Mouse (Mus musculus) limb, embryonic 13.5 days (tissue): ENCODE results near the gene Stard5. TPM values are rescaled to one million over a fixed set of nuclear protein-coding genes. Genes with fewer than 3 reads are reported as not detected.

Experiments used
- ATAC-seq: fragments of 200-750 bp; cut with Nextera tagmentation; 2 replicates; pipeline ENCODE4 v1.8.0; 2017; ENCODE audit warnings: low read depth, moderate number of reproducible peaks, moderate TSS enrichment; ENCODE audit not compliant: low FRiP score
- H3K27ac ChIP-seq: fragments of 300-500 bp; sonication (generic); 2 replicates; pipeline ENCODE4 v1.5.1; 2015; ENCODE audit warnings: inconsistent platforms, mild to moderate bottlenecking, moderate library complexity
- H3K27me3 ChIP-seq: fragments of 300-500 bp; sonication (generic); 2 replicates; pipeline ENCODE4 v1.6.1; 2015; ENCODE audit warnings: mild to moderate bottlenecking, inconsistent platforms
- H3K36me3 ChIP-seq: fragments of 300-500 bp; sonication (generic); 2 replicates; pipeline ENCODE4 v1.6.1; 2015; ENCODE audit warnings: inconsistent platforms, mild to moderate bottlenecking, moderate library complexity
- H3K4me1 ChIP-seq: fragments of 300-500 bp; sonication (generic); 2 replicates; pipeline ENCODE4 v1.6.1; 2015; ENCODE audit warnings: inconsistent platforms
- H3K4me2 ChIP-seq: fragments of 300-500 bp; sonication (generic); replicated peaks from 2 replicates; pipeline ENCODE4 v1.6.1; 2015; ENCODE audit warnings: inconsistent platforms, mild to moderate bottlenecking, moderate library complexity
- H3K4me3 ChIP-seq: fragments of 300-500 bp; sonication (generic); 2 replicates; pipeline ENCODE4 v1.5.1; 2015; ENCODE audit warnings: moderate library complexity, mild to moderate bottlenecking, inconsistent platforms
- H3K9ac ChIP-seq: fragments of 300-500 bp; sonication (generic); 2 replicates; pipeline ENCODE4 v1.6.1; 2015; ENCODE audit warnings: mild to moderate bottlenecking, inconsistent platforms
- H3K9me3 ChIP-seq: fragments of 300-500 bp; sonication (generic); 2 replicates; pipeline ENCODE4 v1.6.1; 2016; ENCODE audit warnings: inconsistent platforms
- WGBS: fragments of 180-500 bp; shearing (Covaris S2); methylation state at CpG from one replicate; pipeline ENCODE4 v1.1.7; 2015; 5-methylcytosine and 5-hydroxymethylcytosine counted together
- polyA plus RNA-seq: library from polyadenylated mRNA; unstranded; fragments of >200 nt; fragmentation: Nextera tagmentation; extraction: Ambion mirVana; gene quantifications from 2 replicates; pipeline ENCODE4 v1.2.1, GENCODE M21; 2015

Stard5 gene
- 19.4 and 21.7 TPM in 2 replicates for polyA plus RNA-seq

DNA sequence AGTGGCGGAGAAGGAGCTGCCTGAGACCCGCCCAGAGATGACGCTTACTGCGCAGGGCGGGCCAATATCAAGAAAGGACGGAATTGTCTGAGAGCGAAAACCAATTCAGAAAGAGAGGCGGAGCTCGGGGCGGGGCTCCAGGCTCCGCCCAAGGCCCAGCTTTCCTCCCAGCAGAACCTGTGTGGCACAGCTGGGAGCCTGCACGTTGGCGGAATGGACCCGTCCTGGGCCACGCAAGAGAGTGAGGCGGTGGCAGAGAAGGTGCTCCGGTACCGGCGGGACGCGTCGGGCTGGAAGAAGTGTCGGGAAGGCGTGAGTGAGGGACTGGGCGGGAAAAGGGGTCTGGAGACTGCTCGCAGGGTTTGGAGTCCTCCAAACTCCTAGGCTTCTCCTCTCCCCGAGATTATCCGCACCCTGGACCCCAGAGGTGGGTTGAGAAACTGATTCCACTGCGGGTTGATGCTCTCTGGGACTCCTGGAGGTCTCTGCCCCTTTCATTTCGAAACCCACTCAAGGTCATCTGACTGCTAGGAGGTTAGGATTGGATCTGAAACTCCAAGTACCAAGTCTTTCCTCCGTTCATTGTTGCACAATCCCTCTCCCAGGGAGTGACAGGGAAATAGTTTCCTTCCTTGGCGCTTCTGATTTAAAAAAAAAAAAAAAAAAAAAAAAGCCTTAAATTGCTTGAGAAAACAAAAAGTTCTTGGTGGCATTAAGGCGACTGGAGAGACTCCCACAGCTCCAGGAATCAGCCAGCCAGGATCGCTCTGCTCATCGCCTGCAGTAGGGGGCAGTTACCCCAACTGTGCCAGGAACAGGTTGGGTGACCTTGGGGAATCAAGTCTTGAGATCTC lies at the start of gene Stard5:
Stard5 (plus strand) TSS at position 132 of the 854 bp plus-strand sequence.
- Histone ChIP-seq H3K9me3 (no peaks in the 10 kb centered on the region), H3K9ac (peak within 1 kb of the TSS; percentile 77), H3K27ac (peak within 1 kb of the TSS; percentile 81), H3K4me2 (peak within 1 kb of the TSS; percentile 81), H3K36me3 (peaks cover 14% of the 10 kb centered on the region), H3K4me3 (peak within 1 kb of the TSS; percentile 67), H3K4me1 (peaks cover 29% of the 10 kb centered on the region), H3K27me3 (no peaks in the 10 kb centered on the region)
- ATAC-seq, result peak; percentile 97
- WGBS, result 1% methylated on average over 35 of the region's 35 CpGs

DNA sequence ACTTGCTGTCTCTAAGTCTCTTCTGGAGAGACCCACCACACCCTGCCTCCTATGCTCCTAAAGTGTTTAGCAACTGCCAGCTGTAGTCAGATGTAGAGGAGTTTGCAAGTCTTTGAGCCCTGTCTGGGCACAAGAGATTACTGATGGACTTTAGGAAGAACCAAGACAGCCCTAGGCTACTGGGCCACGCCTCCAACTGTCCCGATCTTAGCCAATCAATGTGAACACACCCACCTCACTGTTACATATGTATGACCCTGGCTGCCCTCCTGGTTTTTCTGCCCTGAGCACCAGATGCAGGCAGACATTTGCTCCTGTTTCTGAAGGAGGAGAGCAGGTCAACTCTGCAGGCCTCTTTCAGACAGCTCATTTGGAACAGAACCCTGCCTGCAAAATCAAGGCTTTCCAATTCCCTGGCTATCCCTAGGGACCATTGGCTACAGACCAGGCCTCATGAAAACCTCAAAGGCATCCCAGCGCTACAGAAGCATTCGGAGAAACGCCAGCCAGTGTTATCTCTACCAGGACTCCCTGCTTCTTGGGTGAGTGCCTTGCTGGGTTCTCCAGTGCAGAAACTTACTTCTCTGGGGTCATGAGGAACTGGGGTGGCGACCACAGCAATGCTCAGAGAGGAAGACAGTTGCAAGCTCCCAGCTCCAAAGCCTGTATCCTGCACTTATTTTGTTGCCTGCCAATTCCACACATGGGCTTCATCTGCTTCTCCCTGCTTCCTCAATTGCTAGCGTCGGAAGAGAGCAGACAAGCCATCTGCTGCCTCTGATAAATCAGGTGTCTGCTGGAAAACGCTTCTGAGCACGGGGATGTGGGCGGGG lies 46.9 kb upstream of the Stard5 start, which contains the start of gene Tmc3:
Tmc3 (plus strand) TSS at position 289 of the 833 bp plus-strand sequence.
- peaks cover 14% of the 10 kb centered on the region for H3K4me1 ChIP-seq
- H3K36me3 ChIP-seq, result no peaks in the 10 kb centered on the region
- peak within 1 kb of the TSS; percentile 28 for H3K4me2 ChIP-seq
- peak; percentile 40; the same call in 1 of the 2 replicates for ATAC-seq
- no peak within 1 kb of the TSS for H3K4me3 ChIP-seq
- no peaks in the 10 kb centered on the region for H3K27me3 ChIP-seq
- 30% methylated on average over 11 of the region's 11 CpGs for WGBS
- no peaks in the 10 kb centered on the region for H3K9me3 ChIP-seq
- peak within 1 kb of the TSS; percentile 28; the same call in 1 of the 2 replicates for H3K27ac ChIP-seq
- H3K9ac ChIP-seq, result no peak within 1 kb of the TSS

DNA sequence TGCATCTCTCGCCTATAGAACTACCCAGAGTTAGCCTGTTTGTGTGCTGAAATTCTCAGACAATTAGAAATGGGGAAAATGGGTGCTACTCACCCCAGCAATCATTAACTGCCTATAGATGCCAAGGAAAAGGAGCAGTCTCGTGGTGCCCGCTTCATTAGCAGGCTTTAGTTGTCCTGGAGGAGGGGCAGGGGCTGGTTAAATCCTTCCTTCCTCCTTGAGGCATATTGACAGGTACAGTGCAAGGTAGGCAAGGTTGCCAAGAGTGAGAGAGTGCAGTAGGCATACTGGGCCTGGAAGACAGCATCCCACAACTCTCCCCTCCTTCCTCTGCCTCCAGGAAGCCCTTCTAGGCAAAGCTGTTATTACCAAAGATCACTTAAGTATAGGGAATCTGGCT lies 37.7 kb upstream of the Stard5 start:
- Histone ChIP-seq H3K27ac (no peak overlapping the region), H3K4me1 (peaks cover 4% of the 10 kb centered on the region; the same call in 1 of the 2 replicates), H3K9me3 (no peaks in the 10 kb centered on the region), H3K4me3 (no peak overlapping the region), H3K36me3 (no peaks in the 10 kb centered on the region), H3K27me3 (no peaks in the 10 kb centered on the region), H3K4me2 (no peak overlapping the region), H3K9ac (no peak overlapping the region)
- WGBS, result 84% methylated on average over 3 of the region's 3 CpGs
- ATAC-seq, result no peak

DNA sequence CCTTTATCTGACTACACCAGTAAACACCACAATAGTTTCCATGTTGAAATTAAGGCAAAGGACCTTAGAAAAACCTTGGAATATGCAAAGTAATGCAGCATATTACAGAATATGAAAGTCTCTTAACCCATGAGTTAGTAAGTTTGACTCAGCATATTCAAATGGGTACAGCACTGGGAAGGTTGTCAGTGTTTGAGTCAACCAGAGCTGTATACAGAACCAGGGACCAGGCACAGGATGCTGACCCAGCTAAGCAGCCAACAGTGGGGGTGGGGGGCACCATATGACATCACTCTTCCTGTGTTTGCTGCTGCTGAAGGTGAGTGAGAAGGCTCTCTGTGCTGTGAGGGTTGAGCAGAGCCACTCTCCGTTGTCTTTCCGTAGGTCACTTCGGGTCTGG lies 34.7 kb upstream of the Stard5 start:
- H3K9ac ChIP-seq, result no peak overlapping the region
- no peak overlapping the region for H3K27ac ChIP-seq
- no peaks in the 10 kb centered on the region for H3K4me1 ChIP-seq
- ATAC-seq, result no peak
- H3K36me3 ChIP-seq, result no peaks in the 10 kb centered on the region
- no peaks in the 10 kb centered on the region for H3K27me3 ChIP-seq
- no peak overlapping the region for H3K4me3 ChIP-seq
- no peak overlapping the region for H3K4me2 ChIP-seq
- no peaks in the 10 kb centered on the region for H3K9me3 ChIP-seq
- 85% methylated on average over 3 of the region's 3 CpGs for WGBS

GRCm38 (mm10) chr7:83598997-83599912 lies 32.5 kb upstream of the Stard5 start:
- Histone ChIP-seq H3K4me2 (no peak overlapping the region), H3K9me3 (no peaks in the 10 kb centered on the region), H3K36me3 (no peaks in the 10 kb centered on the region), H3K4me3 (no peak overlapping the region), H3K27ac (no peak overlapping the region), H3K9ac (no peak overlapping the region), H3K27me3 (no peaks in the 10 kb centered on the region), H3K4me1 (peaks cover 2% of the 10 kb centered on the region)
- ATAC-seq, result no peak
- WGBS, result 87% methylated on average over 13 of the region's 13 CpGs

- Histone ChIP-seq H3K27ac (no peak overlapping the region), H3K9me3 (no peaks in the 10 kb centered on the region), H3K4me1 (peaks cover 8% of the 10 kb centered on the region), H3K4me2 (no peak overlapping the region), H3K27me3 (no peaks in the 10 kb centered on the region), H3K36me3 (no peaks in the 10 kb centered on the region), H3K9ac (no peak overlapping the region), H3K4me3 (no peak overlapping the region)
- no peak for ATAC-seq
- WGBS, result 60% methylated on average over 8 of the region's 8 CpGs
These were observed 31.9 kb upstream of the Stard5 start for GRCm38 (mm10) chr7:83599913-83600286.

GRCm38 (mm10) chr7:83604180-83604944 lies 27.4 kb upstream of the Stard5 start:
- peak overlapping the region; percentile 39; the same call in 1 of the 2 replicates for H3K27ac ChIP-seq
- no peak for ATAC-seq
- no peak overlapping the region for H3K9ac ChIP-seq
- no peak overlapping the region for H3K4me3 ChIP-seq
- WGBS, result 78% methylated on average over 7 of the region's 7 CpGs
- peaks cover 14% of the 10 kb centered on the region for H3K4me1 ChIP-seq
- no peaks in the 10 kb centered on the region for H3K36me3 ChIP-seq
- no peaks in the 10 kb centered on the region for H3K27me3 ChIP-seq
- no peaks in the 10 kb centered on the region for H3K9me3 ChIP-seq
- H3K4me2 ChIP-seq, result no peak overlapping the region

DNA sequence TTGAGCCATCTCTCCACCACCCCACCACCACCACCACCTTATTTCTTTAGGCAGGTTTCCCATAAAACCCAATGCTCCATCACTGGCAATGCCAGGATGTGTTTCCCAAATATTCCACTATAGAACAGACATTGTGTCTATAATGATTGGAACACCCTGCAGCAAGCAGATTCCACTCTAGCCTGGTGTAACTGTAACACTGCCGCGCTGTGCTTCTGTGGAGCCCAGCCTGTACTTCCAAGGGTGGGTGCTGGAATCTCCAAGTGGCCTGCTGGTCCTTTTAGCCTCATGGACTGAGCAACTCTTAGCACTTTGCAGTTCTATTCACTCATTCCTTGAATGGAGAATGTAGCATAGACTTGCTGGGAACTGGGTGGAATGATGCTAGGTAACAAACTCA lies 25.0 kb upstream of the Stard5 start:
- H3K4me3 ChIP-seq, result no peak overlapping the region
- WGBS, result 98% methylated on average over 2 of the region's 2 CpGs

GRCm38 (mm10) chr7:83609891-83610290 lies 21.9 kb upstream of the Stard5 start:
- H3K36me3 ChIP-seq, result no peaks in the 10 kb centered on the region
- no peak overlapping the region for H3K4me3 ChIP-seq
- no peak overlapping the region for H3K4me2 ChIP-seq
- H3K9ac ChIP-seq, result no peak overlapping the region
- no peaks in the 10 kb centered on the region for H3K27me3 ChIP-seq
- H3K4me1 ChIP-seq, result peaks cover 6% of the 10 kb centered on the region
- no peak overlapping the region for H3K27ac ChIP-seq
- no peaks in the 10 kb centered on the region for H3K9me3 ChIP-seq
- WGBS, result 92% methylated on average over 4 of the region's 4 CpGs
- no peak for ATAC-seq

More for the DNA sequence above, 25.0 kb upstream of the Stard5 start:
- Histone ChIP-seq H3K9ac (no peak overlapping the region), H3K27me3 (no peaks in the 10 kb centered on the region), H3K4me2 (no peak overlapping the region), H3K27ac (no peak overlapping the region), H3K9me3 (no peaks in the 10 kb centered on the region), H3K4me1 (peaks cover 14% of the 10 kb centered on the region), H3K36me3 (no peaks in the 10 kb centered on the region)
- ATAC-seq, result no peak

DNA sequence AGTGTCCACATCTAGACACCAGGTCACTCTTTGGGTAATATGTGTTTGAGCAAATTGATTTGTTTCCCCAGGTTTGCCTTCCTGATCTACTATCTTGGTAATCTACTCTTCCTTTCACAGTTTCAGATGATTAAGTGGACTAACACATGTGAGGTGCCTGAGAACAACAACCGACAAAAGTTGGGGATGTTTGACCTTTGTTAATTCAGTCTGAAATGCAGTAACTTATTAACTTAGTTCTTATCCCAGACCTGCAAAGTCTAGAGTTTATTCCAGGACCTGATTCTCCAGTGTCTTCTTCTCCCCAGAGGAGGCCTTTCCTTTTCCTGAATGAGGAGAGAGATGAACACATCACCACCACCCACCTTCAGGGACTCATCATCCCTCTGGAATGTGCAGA lies 19.9 kb upstream of the Stard5 start:
- H3K9me3 ChIP-seq, result no peaks in the 10 kb centered on the region
- H3K4me1 ChIP-seq, result no peaks in the 10 kb centered on the region
- H3K36me3 ChIP-seq, result no peaks in the 10 kb centered on the region
- H3K4me2 ChIP-seq, result no peak overlapping the region
- H3K27ac ChIP-seq, result no peak overlapping the region
- 90% methylated on average over 1 of the region's 1 CpGs for WGBS
- no peak overlapping the region for H3K4me3 ChIP-seq
- no peak overlapping the region for H3K9ac ChIP-seq
- no peak for ATAC-seq
- no peaks in the 10 kb centered on the region for H3K27me3 ChIP-seq

DNA sequence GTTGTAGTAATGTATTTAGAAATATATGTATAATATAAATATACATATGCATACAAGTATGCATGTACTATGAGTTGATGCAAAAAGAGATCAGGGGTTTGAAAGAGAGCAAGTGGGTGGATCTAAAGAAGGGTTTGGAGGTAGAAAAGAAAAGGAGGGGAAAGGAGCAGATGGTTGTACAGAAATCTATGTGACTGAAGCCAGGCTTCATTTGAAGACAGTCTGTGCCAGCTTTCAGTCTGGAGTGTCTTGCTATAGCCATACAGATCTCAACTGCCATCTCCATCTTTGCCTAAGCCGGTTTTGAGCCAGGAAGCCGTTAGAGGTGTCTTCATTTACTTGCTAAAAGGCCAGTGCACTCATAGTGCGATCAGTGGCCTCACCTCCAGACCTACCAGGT lies 16.5 kb upstream of the Stard5 start:
- H3K4me1 ChIP-seq, result peaks cover 9% of the 10 kb centered on the region; the same call in 1 of the 2 replicates
- H3K36me3 ChIP-seq, result no peaks in the 10 kb centered on the region
- WGBS, result 87% methylated on average over 3 of the region's 3 CpGs
- H3K9me3 ChIP-seq, result no peaks in the 10 kb centered on the region
- H3K27ac ChIP-seq, result no peak overlapping the region
- no peak overlapping the region for H3K9ac ChIP-seq
- H3K4me3 ChIP-seq, result no peak overlapping the region
- no peak overlapping the region for H3K4me2 ChIP-seq
- no peak for ATAC-seq
- no peaks in the 10 kb centered on the region for H3K27me3 ChIP-seq
